Mouse (Mus musculus) heart, embryonic 14.5 days (tissue): ENCODE measurements around the gene Ceacam18. TPM values are rescaled to one million over a fixed set of nuclear protein-coding genes. Genes with fewer than 3 reads are reported as not detected.
A peak's percentile ranks its signal among the peaks of the same experiment; 100 is the strongest.

ENCODE experiments used
- ATAC-seq: fragments of 200-750 bp; cut with Nextera tagmentation; 2 replicates; pipeline ENCODE4 v1.8.0; 2017; ENCODE audit warnings: low read depth, moderate TSS enrichment; ENCODE audit not compliant: insufficient number of reproducible peaks, insufficient read depth, low FRiP score
- H3K27ac ChIP-seq, 2 experiments: fragments of 200-500 bp in 1 of 2; fragments of 300-500 bp in 1 of 2; sonication (generic) in 1 of 2; replicated peaks in 1 of 2; 2 replicates each; pipeline ENCODE4 v1.5.1; 2012 to 2014; ENCODE audit warnings: low read depth in 2 of 2, low read length in 2 of 2, control low read depth in 1 of 2, mild to moderate bottlenecking in 1 of 2, mixed read lengths in 1 of 2; ENCODE audit not compliant: control insufficient read depth in 1 of 2, insufficient read depth in 1 of 2
- H3K27me3 ChIP-seq: fragments of 300-500 bp; sonication (generic); 2 replicates; pipeline ENCODE4 v1.6.1; 2014; ENCODE audit warnings: mild to moderate bottlenecking, low read length, control low read depth; ENCODE audit not compliant: control insufficient read depth, insufficient read depth
- H3K36me3 ChIP-seq: fragments of 300-500 bp; sonication (generic); 2 replicates; pipeline ENCODE4 v1.6.1; 2014; ENCODE audit warnings: mild to moderate bottlenecking, control low read depth, low read length, mixed read lengths; ENCODE audit not compliant: control insufficient read depth, insufficient read depth
- H3K4me1 ChIP-seq, 2 experiments: fragments of 200-500 bp in 1 of 2; fragments of 300-500 bp in 1 of 2; sonication (generic) in 1 of 2; 2 replicates each; pipeline ENCODE4 v1.6.1; 2012 to 2014; ENCODE audit warnings: low read length in 2 of 2, control low read depth in 1 of 2, mixed read lengths in 1 of 2; ENCODE audit not compliant: control insufficient read depth in 2 of 2, insufficient read depth in 2 of 2
- H3K4me2 ChIP-seq: fragments of 300-500 bp; sonication (generic); 2 replicates; pipeline ENCODE4 v1.6.1; 2014; ENCODE audit warnings: mild to moderate bottlenecking, low read length
- H3K4me3 ChIP-seq, 2 experiments: fragments of 200-500 bp in 1 of 2; fragments of 300-500 bp in 1 of 2; sonication (generic) in 1 of 2; 2 replicates each; pipeline ENCODE4 v1.5.1; 2012 to 2014; ENCODE audit warnings: low read length in 2 of 2, mild to moderate bottlenecking in 2 of 2, control low read depth in 1 of 2, low read depth in 1 of 2, moderate library complexity in 1 of 2; ENCODE audit not compliant: control insufficient read depth in 1 of 2, insufficient read depth in 1 of 2
- H3K9ac ChIP-seq: fragments of 300-500 bp; sonication (generic); 2 replicates; pipeline ENCODE4 v1.6.1; 2014; ENCODE audit warnings: mild to moderate bottlenecking, low read length
- H3K9me3 ChIP-seq: fragments of 300-500 bp; sonication (generic); 2 replicates; pipeline ENCODE4 v1.6.1; 2016; ENCODE audit warnings: low read length, control low read depth; ENCODE audit not compliant: control insufficient read depth
- WGBS: fragments of 180-500 bp; shearing (Covaris S2); extraction: QIAGEN DNeasy Blood & Tissue Kit; methylation state at CpG from one replicate; pipeline ENCODE4 v1.1.7; 2014; 5-methylcytosine and 5-hydroxymethylcytosine counted together
- polyA plus RNA-seq: library from polyadenylated mRNA; unstranded; fragments of >200 nt; fragmentation: Nextera tagmentation; extraction: Ambion mirVana; gene quantifications from 2 replicates; pipeline ENCODE4 v1.2.1, GENCODE M21; 2014

The Ceacam18 gene
- polyA plus RNA-seq: not detected in 2 replicates

DNA sequence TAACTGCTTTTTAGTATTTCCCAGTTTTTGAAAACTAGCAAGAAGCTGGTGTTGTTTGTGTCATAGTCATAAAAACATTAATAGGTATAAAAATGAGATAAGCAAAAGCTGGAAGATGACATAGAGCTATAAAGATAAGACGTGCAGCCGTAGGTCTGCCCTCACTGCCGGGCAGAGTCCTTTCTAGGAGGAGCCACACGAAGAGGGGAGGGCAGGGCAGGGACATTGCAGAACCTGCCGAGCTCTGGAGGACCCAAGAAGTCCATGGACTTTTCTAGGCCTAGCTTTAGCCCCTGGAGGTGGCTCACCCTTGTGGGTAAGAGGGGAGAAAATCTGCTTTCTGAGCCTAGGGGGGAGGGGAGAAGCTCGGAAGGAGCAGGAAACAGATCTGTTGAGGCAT lies at the start of gene Ceacam18:
TSS of gene Ceacam18 (plus strand) at position 208 of the 400 bp plus-strand sequence.
- no peak within 1 kb of the TSS for H3K4me3 ChIP-seq
- H3K4me1 ChIP-seq: no peaks in the 10 kb centered on the region
- H3K4me2 ChIP-seq: no peak within 1 kb of the TSS
- ATAC-seq: no peak
- no peaks in the 10 kb centered on the region for H3K9me3 ChIP-seq
- 46% methylated on average over 6 of the region's 6 CpGs for WGBS
- no peak within 1 kb of the TSS for H3K27ac ChIP-seq
- no peak within 1 kb of the TSS for H3K9ac ChIP-seq
- no peaks in the 10 kb centered on the region for H3K27me3 ChIP-seq
- H3K36me3 ChIP-seq: no peaks in the 10 kb centered on the region

DNA sequence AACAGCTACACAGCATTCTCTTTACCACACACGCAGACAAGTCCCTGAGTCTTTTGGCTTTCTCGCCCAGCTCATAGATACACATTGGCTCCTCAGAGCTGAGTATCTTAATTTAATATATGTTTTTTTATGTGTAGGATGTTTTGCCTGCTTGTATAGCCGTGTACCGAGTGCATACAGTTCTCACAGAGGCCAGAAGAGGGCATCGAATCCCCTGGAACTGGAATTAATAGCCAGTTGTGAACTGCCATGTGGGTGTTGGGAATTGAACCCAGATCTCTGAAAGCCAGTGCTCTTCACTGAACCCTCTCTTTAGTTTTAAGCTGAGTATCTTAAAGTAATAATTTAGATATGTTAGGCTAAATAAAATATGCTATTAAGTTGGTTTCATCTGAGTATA lies 49.7 kb upstream of the Ceacam18 start:
- H3K27me3 ChIP-seq: no peaks in the 10 kb centered on the region
- peaks cover 3 to 11% of the 10 kb centered on the region in 2 experiments; a peak in 3 of 4 replicates for H3K4me1 ChIP-seq
- no peak for ATAC-seq
- no peak overlapping the region for H3K4me3 ChIP-seq
- H3K27ac ChIP-seq: no peak overlapping the region
- no peak overlapping the region for H3K9ac ChIP-seq
- WGBS: 90% methylated on average over 5 of the region's 5 CpGs
- H3K36me3 ChIP-seq: peaks cover 62% of the 10 kb centered on the region
- H3K9me3 ChIP-seq: no peaks in the 10 kb centered on the region
- no peak overlapping the region for H3K4me2 ChIP-seq

DNA sequence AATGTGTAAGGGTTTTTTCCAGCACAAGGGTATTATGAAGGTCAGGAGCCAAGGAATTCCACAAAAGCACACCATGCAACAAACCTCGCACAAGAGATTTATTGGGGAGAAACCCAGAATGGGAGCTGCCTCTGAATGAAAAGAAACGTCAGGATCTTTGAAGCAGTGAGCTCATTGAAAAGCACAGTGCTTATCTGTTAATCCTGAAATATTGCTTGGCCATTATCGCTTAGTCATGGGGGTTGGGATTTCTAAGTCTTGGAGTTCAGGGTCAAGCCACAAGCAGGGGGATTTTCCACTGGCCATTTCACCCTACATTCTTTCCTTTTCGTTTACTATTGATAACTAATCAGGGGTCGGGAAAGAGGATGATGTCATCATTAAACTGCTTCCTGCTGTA lies 32.6 kb upstream of the Ceacam18 start:
- no peak overlapping the region for H3K4me2 ChIP-seq
- no peak overlapping the region for H3K9ac ChIP-seq
- H3K4me1 ChIP-seq: peaks cover 0 to 1% of the 10 kb centered on the region in 2 experiments; a peak in 1 of 4 replicates
- no peaks in the 10 kb centered on the region for H3K36me3 ChIP-seq
- 24% methylated on average over 5 of the region's 5 CpGs for WGBS
- no peak overlapping the region for H3K27ac ChIP-seq
- H3K27me3 ChIP-seq: no peaks in the 10 kb centered on the region
- ATAC-seq: no peak
- no peak overlapping the region for H3K4me3 ChIP-seq
- H3K9me3 ChIP-seq: no peaks in the 10 kb centered on the region

DNA sequence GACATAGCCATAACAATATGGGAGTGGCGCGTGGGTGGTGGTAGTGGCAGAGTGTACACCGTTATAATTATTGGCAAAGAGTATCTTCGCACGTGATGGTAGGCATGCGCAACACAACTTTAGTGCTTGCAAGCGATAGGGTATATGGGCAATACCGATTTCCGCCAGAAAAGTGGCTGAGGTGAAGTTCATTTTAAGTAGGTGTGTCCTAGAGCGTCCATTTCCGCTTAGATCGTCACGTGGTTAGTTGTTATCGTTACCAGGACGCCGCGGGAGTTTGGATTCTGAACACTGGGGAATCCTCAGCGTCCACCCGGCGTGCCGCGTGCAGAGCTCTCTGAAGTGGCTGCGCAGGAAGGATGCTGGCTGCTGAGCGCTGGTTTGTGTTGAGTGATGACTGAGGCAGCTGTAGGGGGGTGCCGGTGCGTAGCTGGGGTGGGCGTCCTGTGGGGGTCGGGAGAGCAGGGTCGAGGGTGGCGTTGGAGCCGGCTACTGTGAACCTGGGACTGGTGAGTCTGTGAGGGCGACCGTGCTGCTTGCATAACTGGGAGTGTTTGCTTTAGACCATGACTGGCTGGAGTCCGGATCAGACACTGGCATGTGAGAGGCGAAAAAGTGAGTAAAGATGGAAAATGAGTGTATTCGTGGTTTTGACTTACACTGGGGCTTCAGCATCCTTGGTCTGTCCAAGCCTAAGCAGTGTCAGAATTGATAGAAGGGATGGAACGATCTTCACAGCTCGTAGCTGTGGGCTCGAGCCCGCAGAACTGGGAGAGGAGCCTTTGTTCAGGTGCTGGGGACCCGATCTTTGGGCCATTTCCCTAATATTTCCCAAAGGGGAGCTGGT lies 27.4 kb upstream of the Ceacam18 start, which contains the start of gene Zfp819:
TSS of gene Zfp819 (plus strand) at position 274 of the 847 bp plus-strand sequence.
- 14% methylated on average over 41 of the region's 41 CpGs for WGBS
- Histone ChIP-seq H3K9me3 (no peaks in the 10 kb centered on the region), H3K9ac (no peak within 1 kb of the TSS), H3K4me2 (peak within 1 kb of the TSS; percentile 62), H3K4me1 (peaks cover 3% of the 10 kb centered on the region in 2 experiments; a peak in 2 of 4 replicates), H3K4me3 (peak within 1 kb of the TSS; percentile 18 to 25), H3K27ac (no peak within 1 kb of the TSS), H3K27me3 (peaks cover 6% of the 10 kb centered on the region; the same call in 1 of the 2 replicates), H3K36me3 (no peaks in the 10 kb centered on the region)
- ATAC-seq: no peak

DNA sequence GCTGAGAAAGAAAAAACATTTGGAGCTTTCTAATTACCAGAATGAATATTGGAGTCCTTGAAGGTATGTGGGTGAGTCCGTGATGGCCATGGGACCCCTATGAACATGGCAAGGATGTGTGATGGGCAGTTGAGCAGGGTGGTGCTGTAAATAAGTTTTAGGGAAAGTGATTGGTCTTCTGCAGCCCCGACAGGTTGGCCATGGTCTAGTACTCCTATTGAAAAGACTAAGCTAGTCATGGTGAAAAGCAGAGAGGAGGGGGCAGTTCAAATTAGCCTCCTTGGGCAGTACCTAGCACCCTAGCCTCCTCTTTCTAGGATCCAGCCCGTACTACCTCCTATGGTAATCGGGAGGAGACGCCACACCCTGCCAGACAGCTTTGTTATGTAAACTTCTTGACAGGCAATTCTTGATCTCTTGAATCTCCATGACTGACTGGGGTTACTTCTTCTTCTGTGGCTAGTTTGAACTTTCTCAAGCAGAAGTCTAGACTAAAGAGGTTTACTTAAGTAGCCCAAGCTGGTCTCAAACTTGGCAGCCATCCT lies 26.7 kb upstream of the Ceacam18 start:
- Histone ChIP-seq H3K27me3 (peaks cover 6% of the 10 kb centered on the region; the same call in 1 of the 2 replicates), H3K9ac (no peak overlapping the region), H3K36me3 (no peaks in the 10 kb centered on the region), H3K4me2 (no peak overlapping the region), H3K4me1 (peaks cover 3% of the 10 kb centered on the region in 2 experiments; a peak in 1 of 4 replicates), H3K4me3 (no peak overlapping the region), H3K9me3 (no peaks in the 10 kb centered on the region), H3K27ac (no peak overlapping the region)
- 45% methylated on average over 5 of the region's 5 CpGs for WGBS
- no peak for ATAC-seq

DNA sequence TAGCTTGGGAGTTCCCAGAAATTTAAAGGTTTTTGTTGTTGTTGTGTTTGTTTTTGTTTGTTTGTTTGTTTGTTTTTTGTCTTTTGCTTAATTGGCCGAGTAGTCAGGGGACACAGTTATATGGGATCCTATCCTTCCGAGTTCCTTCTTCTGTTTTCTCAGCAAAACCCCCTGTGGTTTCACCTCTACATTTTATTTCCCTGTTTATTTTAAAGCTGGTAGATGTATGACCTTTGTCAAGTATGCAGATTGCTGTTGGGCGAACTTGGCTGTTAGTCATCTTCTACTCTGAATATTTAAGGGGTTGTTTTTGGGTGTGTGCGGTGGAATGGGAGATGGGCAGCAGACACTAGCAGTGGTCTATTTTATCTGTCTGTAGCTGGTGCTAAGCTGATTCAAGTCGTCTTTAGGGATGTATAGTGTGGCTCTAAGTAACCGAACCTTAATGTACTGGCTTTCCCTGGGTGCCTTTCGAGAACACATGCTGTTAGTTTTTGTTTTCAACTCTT lies 26.1 kb upstream of the Ceacam18 start:
- peaks cover 6% of the 10 kb centered on the region; the same call in 1 of the 2 replicates for H3K27me3 ChIP-seq
- no peaks in the 10 kb centered on the region for H3K9me3 ChIP-seq
- H3K27ac ChIP-seq: no peak overlapping the region
- 67% methylated on average over 7 of the region's 7 CpGs for WGBS
- H3K9ac ChIP-seq: no peak overlapping the region
- no peak overlapping the region for H3K4me3 ChIP-seq
- no peaks in the 10 kb centered on the region for H3K36me3 ChIP-seq
- no peak overlapping the region for H3K4me2 ChIP-seq
- no peak for ATAC-seq
- H3K4me1 ChIP-seq: peaks cover 3% of the 10 kb centered on the region in 2 experiments; a peak in 1 of 4 replicates

DNA sequence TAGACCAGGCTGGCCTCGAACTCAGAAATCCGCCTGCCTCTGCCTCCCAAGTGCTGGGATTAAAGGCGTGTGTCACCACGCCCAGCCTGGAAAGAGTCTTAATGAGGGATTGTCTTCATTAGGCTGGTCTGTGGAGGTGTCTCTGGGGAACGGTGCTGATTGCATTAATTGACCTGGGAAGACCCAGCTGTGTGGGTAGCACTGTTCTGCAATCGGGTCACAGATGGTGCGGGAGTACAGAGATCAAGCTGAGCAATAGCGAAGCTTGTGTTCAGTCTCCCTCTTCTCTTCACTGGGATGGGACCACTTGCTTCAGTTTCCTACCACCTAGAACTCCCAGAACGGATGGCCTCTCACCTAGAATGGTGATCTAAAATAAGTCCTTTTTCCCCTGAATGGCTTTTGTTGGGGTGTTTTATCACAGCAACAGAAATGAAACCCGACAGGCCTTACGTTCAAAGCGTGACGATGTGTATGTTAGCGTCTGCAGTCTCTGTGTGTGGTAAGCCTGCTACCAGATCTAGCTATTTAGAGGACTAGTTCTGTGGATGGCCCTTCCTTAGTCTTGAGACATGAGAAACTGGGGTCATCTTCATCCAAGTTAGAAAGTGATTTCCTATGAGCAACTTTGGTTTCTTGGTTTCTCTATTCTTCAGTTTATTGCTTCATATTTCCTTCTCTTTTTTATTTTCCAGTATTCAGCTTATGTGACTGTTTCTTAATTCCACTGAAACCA lies 20.5 kb upstream of the Ceacam18 start:
- Histone ChIP-seq H3K9me3 (no peaks in the 10 kb centered on the region), H3K36me3 (no peaks in the 10 kb centered on the region), H3K4me3 (no peak overlapping the region), H3K4me2 (no peak overlapping the region), H3K27ac (no peak overlapping the region), H3K4me1 (no peaks in the 10 kb centered on the region), H3K9ac (no peak overlapping the region), H3K27me3 (no peaks in the 10 kb centered on the region)
- no peak for ATAC-seq
- WGBS: 84% methylated on average over 14 of the region's 14 CpGs
